Mouse (Mus musculus): Measurements from ENCODE around the gene Baiap2l1. TPM values are rescaled to one million over a fixed set of nuclear protein-coding genes. Genes with fewer than 3 reads are reported as not detected.
"Not testable (repeated sequence)": the region's sequence is repeated elsewhere in the genome, so short reads cannot be mapped to it uniquely, and the experiment has no call there.

The Baiap2l1 gene
- polyA plus RNA-seq, 1 experiment from 2014 or later: 7.3 TPM

- H3K9me3 ChIP-seq: no peaks in the 10 kb centered on the region
- H3K9ac ChIP-seq: no peak overlapping the region
- no peak overlapping the region for H3K4me2 ChIP-seq (replicated peaks)
- no peak overlapping the region for H3K27ac ChIP-seq
- no peak for ATAC-seq (ENCODE audit: low FRiP score, low read depth)
- H3K4me3 ChIP-seq: no peak overlapping the region
- H3K4me1 ChIP-seq: peaks cover 12% of the 10 kb centered on the region
- H3K36me3 ChIP-seq: no peaks in the 10 kb centered on the region
- 77% methylated on average over 1 of the region's 1 CpGs for WGBS
- H3K27me3 ChIP-seq: no peaks in the 10 kb centered on the region
Measured at GRCm38 (mm10) chr5:144341085-144341484, 16.8 kb downstream of the Baiap2l1 start.

GRCm38 (mm10) chr5:144338787-144339186, 19.1 kb downstream of the Baiap2l1 start:
- WGBS: 63% methylated on average over 1 of the region's 1 CpGs
- no peak overlapping the region for H3K9ac ChIP-seq
- H3K4me3 ChIP-seq: no peak overlapping the region
- no peaks in the 10 kb centered on the region for H3K27me3 ChIP-seq
- H3K27ac ChIP-seq: no peak overlapping the region
- no peak for ATAC-seq (ENCODE audit: low FRiP score, low read depth)
- H3K4me1 ChIP-seq: peaks cover 12% of the 10 kb centered on the region
- no peak overlapping the region for H3K4me2 ChIP-seq (replicated peaks)
- H3K36me3 ChIP-seq: no peaks in the 10 kb centered on the region
- no peaks in the 10 kb centered on the region for H3K9me3 ChIP-seq

GRCm38 (mm10) chr5:144335357-144335756, 22.6 kb downstream of the Baiap2l1 start:
- peaks cover 12% of the 10 kb centered on the region for H3K4me1 ChIP-seq
- not testable (repeated sequence) for H3K9ac ChIP-seq; H3K36me3 ChIP-seq; H3K27ac ChIP-seq; H3K4me3 ChIP-seq; H3K27me3 ChIP-seq; ATAC-seq (ENCODE audit: low FRiP score, low read depth); H3K9me3 ChIP-seq; H3K4me2 ChIP-seq (replicated peaks)
- WGBS: 71% methylated on average over 6 of the region's 6 CpGs

DNA sequence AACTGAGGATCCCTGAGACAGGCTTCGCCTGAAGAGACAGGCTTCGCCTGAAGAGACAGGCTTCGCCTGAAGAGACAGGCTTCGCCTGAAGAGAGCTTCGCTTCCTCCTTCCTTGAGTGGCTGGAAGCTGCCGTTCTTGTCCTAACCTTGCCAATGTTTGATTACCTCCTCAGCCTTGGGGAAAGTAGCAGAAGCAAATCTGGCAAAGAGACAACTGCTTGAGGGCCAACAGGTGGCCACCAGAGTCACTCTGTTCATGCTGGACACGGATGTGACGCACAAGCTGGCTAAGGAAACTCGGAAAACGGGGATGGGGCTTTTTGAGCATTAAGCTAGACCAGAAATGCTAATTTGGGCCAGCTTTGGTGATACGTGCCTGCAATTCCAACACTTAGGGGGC, 23.9 kb downstream of the Baiap2l1 start:
- Histone ChIP-seq H3K4me1 (peaks cover 8% of the 10 kb centered on the region), H3K9me3 (no peaks in the 10 kb centered on the region), H3K36me3 (no peaks in the 10 kb centered on the region), H3K9ac (no peak overlapping the region), H3K27me3 (no peaks in the 10 kb centered on the region), H3K4me2 (replicated peaks) (no peak overlapping the region), H3K4me3 (no peak overlapping the region), H3K27ac (no peak overlapping the region)
- 85% methylated on average over 11 of the region's 11 CpGs for WGBS
- ATAC-seq (ENCODE audit: low FRiP score, low read depth): no peak

DNA sequence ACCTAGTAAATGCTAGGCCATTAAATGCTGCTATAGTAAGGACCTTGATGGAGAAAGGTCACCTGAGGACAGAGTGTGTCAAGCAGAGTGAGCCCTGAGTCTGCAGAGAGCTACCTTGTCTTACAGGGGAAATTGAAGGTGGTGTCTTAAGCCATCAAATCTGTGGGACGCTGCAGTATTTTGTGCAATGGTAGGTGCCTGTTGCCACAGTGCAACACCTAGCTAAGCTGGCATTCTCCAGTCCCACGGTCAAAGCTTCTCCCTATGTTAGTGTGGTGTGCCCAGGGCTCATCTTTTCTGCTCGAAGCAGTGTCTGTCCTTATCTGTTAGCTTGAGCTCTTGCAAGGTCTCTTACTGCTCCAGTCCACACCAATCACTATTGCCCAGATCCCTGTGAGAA, 35.2 kb downstream of the Baiap2l1 start:
- H3K27ac ChIP-seq: no peak overlapping the region
- H3K4me2 ChIP-seq (replicated peaks): no peak overlapping the region
- H3K27me3 ChIP-seq: no peaks in the 10 kb centered on the region
- H3K9ac ChIP-seq: no peak overlapping the region
- H3K4me3 ChIP-seq: no peak overlapping the region
- ATAC-seq (ENCODE audit: low FRiP score, low read depth): no peak
- WGBS: 87% methylated on average over 3 of the region's 3 CpGs
- peaks cover 12% of the 10 kb centered on the region for H3K4me1 ChIP-seq
- H3K9me3 ChIP-seq: no peaks in the 10 kb centered on the region
- no peaks in the 10 kb centered on the region for H3K36me3 ChIP-seq

DNA sequence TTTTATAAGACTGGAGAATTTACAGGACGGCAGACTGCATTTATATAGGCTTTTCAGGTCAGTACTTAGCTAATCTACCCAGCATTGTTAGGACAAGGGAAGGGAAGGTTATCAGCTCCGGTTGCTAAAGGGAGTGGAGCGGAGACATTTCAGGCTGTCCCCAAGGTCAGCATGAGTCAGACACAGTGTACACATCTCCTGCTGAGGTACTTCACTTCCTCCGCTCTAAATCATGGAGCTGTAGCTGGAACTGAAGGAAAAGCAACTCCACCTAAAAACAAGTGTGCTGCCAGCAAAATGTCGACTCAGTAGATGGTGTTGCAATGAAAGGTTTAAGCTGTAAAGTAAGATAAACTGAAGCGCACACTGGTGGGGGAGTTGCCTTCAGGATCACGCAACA, 36.2 kb downstream of the Baiap2l1 start:
- no peak overlapping the region for H3K9ac ChIP-seq
- WGBS: 55% methylated on average over 7 of the region's 7 CpGs

GRCm38 (mm10) chr5:144318286-144318685, 39.6 kb downstream of the Baiap2l1 start:
- Histone ChIP-seq H3K27me3 (no peaks in the 10 kb centered on the region), H3K4me3 (no peak overlapping the region), H3K9me3 (no peaks in the 10 kb centered on the region), H3K36me3 (no peaks in the 10 kb centered on the region), H3K27ac (peak overlapping the region; percentile 55; the same call in 1 of the 2 replicates), H3K4me2 (replicated peaks) (no peak overlapping the region; the same call in 1 of the 2 replicates), H3K4me1 (peaks cover 24% of the 10 kb centered on the region), H3K9ac (no peak overlapping the region)
- no peak for ATAC-seq (ENCODE audit: low FRiP score, low read depth)
- WGBS: 48% methylated on average over 6 of the region's 6 CpGs

More for the DNA sequence above, 36.2 kb downstream of the Baiap2l1 start:
- peaks cover 17% of the 10 kb centered on the region for H3K4me1 ChIP-seq
- H3K4me2 ChIP-seq (replicated peaks): no peak overlapping the region
- H3K27ac ChIP-seq: no peak overlapping the region
- H3K27me3 ChIP-seq: no peaks in the 10 kb centered on the region
- H3K9me3 ChIP-seq: no peaks in the 10 kb centered on the region
- ATAC-seq (ENCODE audit: low FRiP score, low read depth): no peak
- H3K36me3 ChIP-seq: no peaks in the 10 kb centered on the region
- no peak overlapping the region for H3K4me3 ChIP-seq

- 76% methylated on average over 8 of the region's 8 CpGs for WGBS
- H3K9ac ChIP-seq: no peak overlapping the region
- H3K4me2 ChIP-seq (replicated peaks): no peak overlapping the region
- H3K36me3 ChIP-seq: no peaks in the 10 kb centered on the region
- peak overlapping the region; percentile 28; the same call in 1 of the 2 replicates for H3K27ac ChIP-seq
- no peaks in the 10 kb centered on the region for H3K9me3 ChIP-seq
- no peaks in the 10 kb centered on the region for H3K27me3 ChIP-seq
- ATAC-seq (ENCODE audit: low FRiP score, low read depth): no peak
- H3K4me1 ChIP-seq: peaks cover 26% of the 10 kb centered on the region
- H3K4me3 ChIP-seq: no peak overlapping the region
Measured at GRCm38 (mm10) chr5:144317426-144317825, 40.5 kb downstream of the Baiap2l1 start.

DNA sequence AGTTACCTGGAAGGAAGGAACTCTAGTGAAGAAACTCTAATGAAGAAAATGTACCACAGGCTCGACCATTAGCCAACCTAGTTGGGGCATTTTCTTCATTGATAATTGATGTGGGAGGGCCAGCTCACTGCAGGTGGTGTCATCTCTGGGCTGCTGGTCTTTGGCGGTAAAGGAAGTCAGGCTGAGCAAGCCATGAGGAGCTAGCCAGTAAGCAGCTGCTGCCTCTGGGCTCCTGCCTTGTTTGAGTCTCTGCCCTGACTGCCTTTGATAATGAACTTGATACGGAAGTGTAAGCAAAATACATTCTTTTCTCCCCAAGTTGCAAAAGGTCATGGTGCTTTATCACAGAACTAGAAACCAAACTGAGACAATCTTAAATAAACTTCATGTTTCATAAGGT, 41.5 kb downstream of the Baiap2l1 start:
- H3K9ac ChIP-seq: no peak overlapping the region
- WGBS: 72% methylated on average over 3 of the region's 3 CpGs
- no peaks in the 10 kb centered on the region for H3K9me3 ChIP-seq
- no peak for ATAC-seq (ENCODE audit: low FRiP score, low read depth)
- H3K36me3 ChIP-seq: no peaks in the 10 kb centered on the region
- H3K4me3 ChIP-seq: no peak overlapping the region
- H3K27ac ChIP-seq: no peak overlapping the region
- H3K27me3 ChIP-seq: no peaks in the 10 kb centered on the region
- H3K4me1 ChIP-seq: peaks cover 21% of the 10 kb centered on the region
- no peak overlapping the region for H3K4me2 ChIP-seq (replicated peaks)

DNA sequence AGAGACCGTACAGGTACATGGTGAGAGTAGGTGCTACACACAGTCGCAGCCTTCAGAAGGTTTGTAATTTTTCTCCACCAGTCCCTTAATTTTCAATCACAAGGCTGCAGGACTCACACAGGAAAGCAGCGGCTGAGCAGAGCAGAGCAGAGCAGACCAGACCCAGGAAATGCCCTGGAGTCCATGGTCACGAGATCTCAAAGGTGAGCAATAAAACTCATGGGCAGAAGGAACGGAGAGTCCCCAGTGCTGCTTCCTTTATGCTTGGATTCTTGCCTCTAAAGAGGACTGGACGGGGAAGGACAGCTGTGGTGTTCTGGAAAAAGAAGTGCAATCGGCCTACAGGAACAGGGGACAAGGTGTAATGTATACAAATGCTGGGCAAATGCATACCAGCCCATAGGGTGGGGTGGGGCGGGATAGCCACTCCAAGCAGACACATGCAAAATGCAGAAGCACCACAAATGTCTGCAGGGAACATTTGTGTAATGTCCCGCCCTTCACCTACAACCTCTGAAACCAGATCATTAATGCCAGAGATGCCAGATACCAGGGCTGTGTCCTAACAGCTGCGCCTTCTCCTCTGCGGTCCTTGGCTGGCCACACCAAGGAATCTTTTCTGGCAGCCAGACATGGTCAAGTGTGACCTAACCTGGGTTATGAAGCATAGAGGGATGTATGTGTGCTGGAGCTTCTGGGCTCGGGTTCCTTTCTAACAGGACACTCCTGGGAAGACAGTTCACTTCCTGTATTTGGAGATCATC, 43.0 kb downstream of the Baiap2l1 start:
- Histone ChIP-seq H3K9me3 (no peaks in the 10 kb centered on the region), H3K36me3 (no peaks in the 10 kb centered on the region), H3K4me2 (replicated peaks) (no peak overlapping the region), H3K4me3 (no peak overlapping the region), H3K4me1 (peaks cover 21% of the 10 kb centered on the region), H3K27me3 (no peaks in the 10 kb centered on the region), H3K27ac (no peak overlapping the region), H3K9ac (no peak overlapping the region)
- WGBS: 70% methylated on average over 12 of the region's 12 CpGs
- ATAC-seq (ENCODE audit: low FRiP score, low read depth): no peak

DNA sequence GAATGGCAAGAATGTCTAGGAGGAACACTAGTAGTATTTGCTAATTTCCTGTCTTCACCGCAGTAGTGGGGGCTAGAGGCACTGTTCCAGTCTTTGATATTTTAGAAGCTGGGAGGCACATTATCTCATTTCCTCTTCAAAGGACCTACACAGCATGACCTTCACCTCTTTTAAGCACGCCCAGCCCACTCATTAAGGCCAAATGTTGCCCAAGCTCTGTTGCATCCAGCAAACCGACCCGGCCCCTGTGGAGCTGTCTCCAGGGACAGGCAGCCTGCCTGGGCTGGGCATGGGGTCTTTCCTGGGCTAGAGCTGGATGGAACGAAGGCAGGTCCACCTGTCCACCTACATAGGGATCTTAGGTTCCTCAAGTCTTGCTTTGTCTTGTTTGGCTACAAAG, 44.6 kb downstream of the Baiap2l1 start:
- Histone ChIP-seq H3K4me2 (replicated peaks) (no peak overlapping the region), H3K4me1 (peaks cover 18% of the 10 kb centered on the region)
- 4% methylated on average over 5 of the region's 5 CpGs for WGBS

DNA sequence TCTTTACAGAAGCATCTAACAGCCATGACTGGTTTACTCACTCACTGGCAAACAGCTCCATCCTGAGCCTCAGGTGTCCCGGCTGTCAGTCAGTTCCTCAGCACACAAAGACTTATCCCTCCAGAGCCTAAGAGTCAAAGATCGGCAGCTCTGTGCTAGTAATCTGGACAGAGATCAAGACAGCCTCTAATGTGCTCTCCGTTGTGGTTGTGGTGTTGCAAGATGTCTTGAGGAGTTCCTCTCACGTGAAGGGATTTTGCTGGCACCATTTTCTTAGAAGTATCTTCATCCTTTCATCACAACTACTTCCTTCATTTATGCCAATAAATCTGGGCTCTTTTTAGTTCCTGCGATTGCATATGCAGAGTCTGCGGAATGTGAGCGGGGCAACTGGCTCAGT, 45.7 kb downstream of the Baiap2l1 start:
- no peak overlapping the region for H3K4me2 ChIP-seq (replicated peaks)
- H3K36me3 ChIP-seq: no peaks in the 10 kb centered on the region
- H3K9me3 ChIP-seq: no peaks in the 10 kb centered on the region
- H3K4me3 ChIP-seq: no peak overlapping the region
- 80% methylated on average over 7 of the region's 7 CpGs for WGBS
- no peak overlapping the region for H3K9ac ChIP-seq
- no peak overlapping the region for H3K27ac ChIP-seq
- ATAC-seq (ENCODE audit: low FRiP score, low read depth): no peak
- H3K27me3 ChIP-seq: no peaks in the 10 kb centered on the region
- peaks cover 8% of the 10 kb centered on the region for H3K4me1 ChIP-seq

More for the DNA sequence above, 44.6 kb downstream of the Baiap2l1 start:
- Histone ChIP-seq H3K36me3 (no peaks in the 10 kb centered on the region), H3K27ac (no peak overlapping the region), H3K27me3 (no peaks in the 10 kb centered on the region), H3K9ac (no peak overlapping the region), H3K9me3 (no peaks in the 10 kb centered on the region), H3K4me3 (no peak overlapping the region)
- ATAC-seq (ENCODE audit: low FRiP score, low read depth): no peak

GRCm38 (mm10) chr5:144308929-144309328, 49.0 kb downstream of the Baiap2l1 start:
- Histone ChIP-seq H3K9ac (no peak overlapping the region), H3K4me3 (no peak overlapping the region), H3K4me1 (peaks cover 6% of the 10 kb centered on the region), H3K27me3 (no peaks in the 10 kb centered on the region), H3K4me2 (replicated peaks) (no peak overlapping the region), H3K27ac (no peak overlapping the region), H3K9me3 (no peaks in the 10 kb centered on the region), H3K36me3 (no peaks in the 10 kb centered on the region)
- WGBS: 78% methylated on average over 4 of the region's 4 CpGs
- ATAC-seq (ENCODE audit: low FRiP score, low read depth): no peak
